Mouse (Mus musculus) CH12.LX (cell line): ENCODE data around the gene Phf1. TPM values are rescaled to one million over a fixed set of nuclear protein-coding genes. Genes with fewer than 3 reads are reported as not detected.
A peak's percentile ranks its signal among the peaks of the same experiment; 100 is the strongest.

ENCODE experiments used
- DNase-seq: peaks from one replicate; pipeline ENCODE4 v3.0.0-alpha.2; 2013; ENCODE audit errors: extremely low read depth
- H3K27ac ChIP-seq: 2 replicates; pipeline ENCODE4 v1.5.1; 2012; ENCODE audit warnings: low read depth, mild to moderate bottlenecking, control low read depth, moderate library complexity; ENCODE audit not compliant: insufficient read depth
- H3K27me3 ChIP-seq: replicated peaks from 2 replicates; pipeline ENCODE3; 2012; ENCODE audit warnings: inconsistent platforms
- H3K36me3 ChIP-seq, 2 experiments: replicated peaks in 1 of 2; 2 replicates each; pipeline versions ENCODE3 to v1.6.1; 2012; ENCODE audit warnings: inconsistent platforms in 1 of 2, low read length in 1 of 2, mild to moderate bottlenecking in 1 of 2, mixed read lengths in 1 of 2, moderate library complexity in 1 of 2; ENCODE audit not compliant: control insufficient read depth in 1 of 2, insufficient read depth in 1 of 2
- H3K4me1 ChIP-seq, 2 experiments: 2 replicates each; pipeline ENCODE4 v1.6.1; 2012; ENCODE audit warnings: inconsistent platforms in 1 of 2, moderate library complexity in 1 of 2; ENCODE audit not compliant: insufficient read depth in 2 of 2, control insufficient read depth in 1 of 2
- H3K4me2 ChIP-seq: 2 replicates; pipeline ENCODE4 v1.6.1; 2012; ENCODE audit warnings: low read depth, mild to moderate bottlenecking, control low read depth; ENCODE audit not compliant: poor library complexity, insufficient read depth, severe bottlenecking
- H3K4me3 ChIP-seq, 3 experiments: fragments of 150-350 bp in 1 of 3; sonication (generic) in 1 of 3; replicated peaks in 1 of 3; 2 replicates each; pipeline versions ENCODE3 to v1.5.1; 2011 to 2012; ENCODE audit warnings: low read depth in 2 of 3, low read length in 2 of 3, mild to moderate bottlenecking in 2 of 3, moderate library complexity in 2 of 3, control low read depth in 1 of 3, improper control_type of control experiment in 1 of 3, inconsistent platforms in 1 of 3, mixed read lengths in 1 of 3; ENCODE audit not compliant: poor library complexity in 1 of 3
- H3K79me2 ChIP-seq: replicated peaks from 2 replicates; pipeline ENCODE4 v1.6.1; 2012; ENCODE audit warnings: mild to moderate bottlenecking, moderate library complexity; ENCODE audit not compliant: control insufficient read depth, poor library complexity, insufficient read depth, severe bottlenecking; ENCODE audit errors: extremely low read depth
- H3K9ac ChIP-seq: 2 replicates; pipeline ENCODE4 v1.6.1; 2012; ENCODE audit warnings: low read depth, mild to moderate bottlenecking, control low read depth, moderate library complexity; ENCODE audit not compliant: insufficient read depth
- H3K9me3 ChIP-seq: replicated peaks from 2 replicates; pipeline ENCODE3; 2012; ENCODE audit warnings: low read length, inconsistent platforms, mixed read lengths
- BHLHE40 ChIP-seq: IDR thresholded peaks from 2 replicates; pipeline ENCODE4 v1.6.1; 2011; ENCODE audit warnings: mild to moderate bottlenecking, low read depth, low read length, improper control_type of control experiment
- CHD1 ChIP-seq: IDR thresholded peaks from 2 replicates; pipeline ENCODE4 v1.6.1; 2012; ENCODE audit warnings: low read depth, low read length, improper control_type of control experiment, inconsistent platforms
- CHD2 ChIP-seq: IDR thresholded peaks from 2 replicates; pipeline ENCODE4 v1.6.1; 2011; ENCODE audit warnings: low read length, improper control_type of control experiment
- CTCF ChIP-seq, 2 experiments: IDR thresholded peaks in 1 of 2; conservative IDR thresholded peaks in 1 of 2; 2 replicates each; pipeline ENCODE4 v1.5.1; 2011 to 2012; ENCODE audit warnings: low read depth in 2 of 2, low read length in 2 of 2, improper control_type of control experiment in 1 of 2, inconsistent platforms in 1 of 2, mild to moderate bottlenecking in 1 of 2, moderate library complexity in 1 of 2
- E2F4 ChIP-seq: IDR thresholded peaks from 2 replicates; pipeline ENCODE4 v1.6.1; 2011; ENCODE audit warnings: low read depth, low read length, improper control_type of control experiment; ENCODE audit not compliant: insufficient replicate concordance
- ELF1 ChIP-seq: IDR thresholded peaks from 2 replicates; pipeline ENCODE4 v1.6.1; 2014; ENCODE audit warnings: low read depth, mild to moderate bottlenecking, inconsistent platforms, low read length, improper control_type of control experiment
- EP300 ChIP-seq: IDR thresholded peaks from 2 replicates; pipeline ENCODE4 v1.6.1; 2011; ENCODE audit warnings: low read length, improper control_type of control experiment
- ETS1 ChIP-seq: conservative IDR thresholded peaks from 2 replicates; pipeline ENCODE4 v1.6.1; 2012; ENCODE audit warnings: low read depth, mild to moderate bottlenecking, inconsistent platforms, low read length, improper control_type of control experiment, moderate library complexity
- GABPA ChIP-seq: IDR thresholded peaks from 2 replicates; pipeline ENCODE4 v1.6.1; 2012; ENCODE audit warnings: low read depth, low read length, improper control_type of control experiment, inconsistent platforms; ENCODE audit not compliant: insufficient replicate concordance
- HCFC1 ChIP-seq: IDR thresholded peaks from 2 replicates; pipeline ENCODE4 v1.6.1; 2012; ENCODE audit warnings: low read depth, mild to moderate bottlenecking, inconsistent platforms, low read length, improper control_type of control experiment
- IRF4 ChIP-seq: IDR thresholded peaks from 2 replicates; pipeline ENCODE4 v1.6.1; 2014; ENCODE audit warnings: low read depth, mild to moderate bottlenecking, inconsistent platforms, low read length, improper control_type of control experiment
- JUN ChIP-seq: IDR thresholded peaks from 2 replicates; pipeline ENCODE4 v1.6.1; 2011; ENCODE audit warnings: low read depth, mild to moderate bottlenecking, low read length, improper control_type of control experiment, moderate library complexity; ENCODE audit not compliant: insufficient read depth
- JUND ChIP-seq: conservative IDR thresholded peaks from 2 replicates; pipeline ENCODE4 v1.6.1; 2011; ENCODE audit warnings: low read depth, low read length, improper control_type of control experiment
- KAT2A ChIP-seq: IDR thresholded peaks from 2 replicates; pipeline ENCODE4 v1.6.1; 2012; ENCODE audit warnings: low read length, improper control_type of control experiment, inconsistent platforms; ENCODE audit not compliant: insufficient replicate concordance
- MAFK ChIP-seq: IDR thresholded peaks from 2 replicates; pipeline ENCODE4 v1.6.1; 2011; ENCODE audit warnings: low read length, improper control_type of control experiment; ENCODE audit not compliant: insufficient replicate concordance
- MAX ChIP-seq: IDR thresholded peaks from 2 replicates; pipeline ENCODE4 v1.6.1; 2011; ENCODE audit warnings: low read length, improper control_type of control experiment
- MAZ ChIP-seq: IDR thresholded peaks from 2 replicates; pipeline ENCODE4 v1.6.1; 2012; ENCODE audit warnings: low read depth, mild to moderate bottlenecking, inconsistent platforms, low read length, improper control_type of control experiment, moderate library complexity
- MEF2A ChIP-seq: IDR thresholded peaks from 2 replicates; pipeline ENCODE4 v1.6.1; 2014; ENCODE audit warnings: low read depth, mild to moderate bottlenecking, inconsistent platforms, low read length, improper control_type of control experiment, borderline replicate concordance
- MXI1 ChIP-seq: IDR thresholded peaks from 2 replicates; pipeline ENCODE4 v1.6.1; 2011; ENCODE audit warnings: mild to moderate bottlenecking, low read depth, low read length, improper control_type of control experiment
- MYC ChIP-seq: IDR thresholded peaks from 2 replicates; pipeline ENCODE4 v1.6.1; 2011; ENCODE audit warnings: low read depth, mild to moderate bottlenecking, improper control_type of control experiment, low read length
- NELFE ChIP-seq: IDR thresholded peaks from 2 replicates; pipeline ENCODE4 v1.6.1; 2011; ENCODE audit warnings: low read depth, low read length, improper control_type of control experiment
- NRF1 ChIP-seq: IDR thresholded peaks from 2 replicates; pipeline ENCODE4 v1.6.1; 2014; ENCODE audit warnings: low read depth, mild to moderate bottlenecking, inconsistent platforms, low read length, improper control_type of control experiment, moderate library complexity
- PAX5 ChIP-seq: IDR thresholded peaks from 2 replicates; pipeline ENCODE4 v1.6.1; 2012; ENCODE audit warnings: low read length, inconsistent platforms, mixed read lengths
- POLR2A ChIP-seq: IDR thresholded peaks from 2 replicates; pipeline ENCODE4 v1.6.1; 2011; ENCODE audit warnings: low read depth, mild to moderate bottlenecking, improper control_type of control experiment, low read length
- POLR2AphosphoS2 ChIP-seq: IDR thresholded peaks from 2 replicates; pipeline ENCODE4 v1.6.1; 2011; ENCODE audit warnings: low read depth, low read length, improper control_type of control experiment
- RAD21 ChIP-seq: IDR thresholded peaks from 2 replicates; pipeline ENCODE4 v1.6.1; 2011; ENCODE audit warnings: low read depth, mild to moderate bottlenecking, low read length, improper control_type of control experiment, moderate library complexity
- RCOR1 ChIP-seq: conservative IDR thresholded peaks from 2 replicates; pipeline ENCODE4 v1.6.1; 2012; ENCODE audit warnings: low read depth, mild to moderate bottlenecking, inconsistent platforms, low read length, improper control_type of control experiment
- SIN3A ChIP-seq: IDR thresholded peaks from 2 replicates; pipeline ENCODE4 v1.6.1; 2012; ENCODE audit warnings: low read length, improper control_type of control experiment, inconsistent platforms
- SMC3 ChIP-seq: IDR thresholded peaks from 2 replicates; pipeline ENCODE4 v1.6.1; 2011; ENCODE audit warnings: low read depth, low read length, improper control_type of control experiment
- TBP ChIP-seq: conservative IDR thresholded peaks from 2 replicates; pipeline ENCODE4 v1.6.1; 2011; ENCODE audit warnings: low read depth, low read length, improper control_type of control experiment
- TCF12 ChIP-seq: IDR thresholded peaks from 2 replicates; pipeline ENCODE4 v1.6.1; 2014; ENCODE audit warnings: low read depth, mild to moderate bottlenecking, inconsistent platforms, low read length, improper control_type of control experiment
- UBTF ChIP-seq: IDR thresholded peaks from 2 replicates; pipeline ENCODE4 v1.6.1; 2012; ENCODE audit warnings: low read depth, mild to moderate bottlenecking, inconsistent platforms, low read length, improper control_type of control experiment, moderate library complexity
- USF1 ChIP-seq: IDR thresholded peaks from 2 replicates; pipeline ENCODE4 v1.6.1; 2014; ENCODE audit warnings: low read depth, mild to moderate bottlenecking, inconsistent platforms, low read length, improper control_type of control experiment
- USF2 ChIP-seq: conservative IDR thresholded peaks from 2 replicates; pipeline ENCODE4 v1.6.1; 2011; ENCODE audit warnings: low read depth, low read length, improper control_type of control experiment
- ZC3H11A ChIP-seq: IDR thresholded peaks from 2 replicates; pipeline ENCODE4 v1.6.1; 2012; ENCODE audit warnings: low read depth, mild to moderate bottlenecking, inconsistent platforms, low read length, improper control_type of control experiment
- ZKSCAN1 ChIP-seq: IDR thresholded peaks from 2 replicates; pipeline ENCODE4 v1.6.1; 2012; ENCODE audit warnings: low read depth, inconsistent platforms, low read length, improper control_type of control experiment, borderline replicate concordance
- ZMIZ1 ChIP-seq: IDR thresholded peaks from 2 replicates; pipeline ENCODE4 v1.6.1; 2012; ENCODE audit warnings: low read depth, mild to moderate bottlenecking, inconsistent platforms, low read length, improper control_type of control experiment
- ZNF384 ChIP-seq: IDR thresholded peaks from 2 replicates; pipeline ENCODE4 v1.6.1; 2012; ENCODE audit warnings: low read depth, low read length, improper control_type of control experiment, inconsistent platforms
- dilution Hi-C: fragments of 300-500 bp; cut with MboI; formaldehyde crosslinking; loops from 2 replicates; pipeline ENCODE4 v1.14.3; 2020; ENCODE audit warnings: low sequenced_read_pairs; ENCODE audit not compliant: extremely low pct_unique_long_range_greater_than_20kb, extremely low pct_ligation_motif_present
- in situ Hi-C: fragments of 300-500 bp; cut with MboI; formaldehyde crosslinking; loops from 3 replicates; pipeline ENCODE4 v1.14.3; 2019; ENCODE audit warnings: low sequenced_read_pairs, low pct_ligation_motif_present, low pct_unique_long_range_greater_than_20kb, mixed read lengths
- polyA plus RNA-seq: library from polyadenylated mRNA; unstranded; fragments of >175 nt; gene quantifications from 2 replicates; pipeline ENCODE4 v1.2.1, GENCODE M21; 2012; ENCODE audit warnings: low read depth; ENCODE audit not compliant: insufficient read length
- total RNA-seq, 2 experiments: library from RNA; depleted of rRNA; stranded (reverse); fragments of 300-350 nt in 1 of 2; fragments of >200 nt in 1 of 2; gene quantifications; 2 replicates each; pipeline ENCODE4 v1.2.3; 2012 to 2014

Phf1 gene
- total and polyA plus RNA-seq, 3 experiments: 1.7 to 4.1 (median 3.5) TPM

GRCm38 (mm10) chr17:26937883-26938695 is 5.2 kb downstream of the Phf1 start:
- H3K4me1 ChIP-seq: peaks cover 2 to 41% of the 10 kb centered on the region in 2 experiments; a peak in 3 of 4 replicates
- dilution Hi-C loops: no loop called here
- peak; percentile 40 for DNase-seq

GRCm38 (mm10) chr17:26938731-26939130 is 5.9 kb downstream of the Phf1 start:
- TF ChIP-seq SIN3A (no peak; the same call in 1 of the 2 replicates), JUND (no peak), POLR2A (no peak), CTCF (conservative IDR thresholded peaks at IDR 0.05 in 1 of 2, IDR thresholded peaks at IDR 0.05 in 1 of 2; ENCODE audit: low read depth in 2 of 2, low read length in 2 of 2) (no peak), PAX5 (no peak), ZNF384 (no peak), NRF1 (no peak), CHD2 (no peak), EP300 (no peak), MXI1 (no peak), JUN (no peak), KAT2A (no peak), HCFC1 (no peak), POLR2AphosphoS2 (no peak)
- TF ChIP-seq, all 38 proteins: peak for 0
- peaks cover 14% of the 10 kb centered on the region for H3K27me3 ChIP-seq
- peaks cover 6% of the 10 kb centered on the region for H3K79me2 ChIP-seq
- peaks cover 2 to 35% of the 10 kb centered on the region in 2 experiments; a peak in 3 of 4 replicates for H3K4me1 ChIP-seq
- dilution Hi-C loops (no loop called here), in situ Hi-C loops (no loop called here)
- H3K9ac ChIP-seq: peak overlapping the region; percentile 76
- H3K4me2 ChIP-seq: peak overlapping the region; percentile 91
- peak overlapping the region; percentile 29; the same call in 1 of the 2 replicates for H3K27ac ChIP-seq
- DNase-seq: no peak
- peaks cover 30 to 38% of the 10 kb centered on the region in 2 experiments for H3K36me3 ChIP-seq
- no peaks in the 10 kb centered on the region for H3K9me3 ChIP-seq
- peak overlapping the region; percentile 78 to 79 (median 78) for H3K4me3 ChIP-seq

More at GRCm38 (mm10) chr17:26937883-26938695, 5.2 kb downstream of the Phf1 start:
- in situ Hi-C loops: no loop called here
- peaks cover 30 to 39% of the 10 kb centered on the region in 2 experiments for H3K36me3 ChIP-seq
- no peaks in the 10 kb centered on the region for H3K9me3 ChIP-seq
- peaks cover 6% of the 10 kb centered on the region for H3K79me2 ChIP-seq
- H3K27me3 ChIP-seq: peaks cover 8% of the 10 kb centered on the region
- peak overlapping the region; percentile 91 for H3K4me2 ChIP-seq
- H3K4me3 ChIP-seq: peak overlapping the region; percentile 78 to 79 (median 78)
- peak overlapping the region; percentile 76 for H3K9ac ChIP-seq
- 0 out of 2 replicates have a peak overlapping the region, but pooled peaks have one; percentile 29 for H3K27ac ChIP-seq
- TF ChIP-seq ZMIZ1 (no peak), ELF1 (0 out of 2 replicates have a peak, but pooled peaks have one; percentile 25), KAT2A (no peak), MEF2A (no peak), NELFE (no peak), ZNF384 (no peak), CHD2 (0 out of 2 replicates have a peak, but pooled peaks have one; percentile 9), UBTF (no peak), USF2 (no peak), GABPA (no peak), ZC3H11A (no peak), USF1 (no peak), HCFC1 (no peak; the same call in 1 of the 2 replicates), CTCF (conservative IDR thresholded peaks at IDR 0.05 in 1 of 2, IDR thresholded peaks at IDR 0.05 in 1 of 2; ENCODE audit: low read depth in 2 of 2, low read length in 2 of 2) (no peak), POLR2AphosphoS2 (peak; percentile 32; the same call in 1 of the 2 replicates), IRF4 (peak; percentile 58), RCOR1 (no peak), TBP (no peak), ETS1 (no peak), JUND (peak; percentile 63), NRF1 (no peak), SMC3 (no peak), MYC (peak; percentile 74; the same call in 1 of the 2 replicates), EP300 (peak; percentile 50; the same call in 1 of the 2 replicates), MAZ (no peak), E2F4 (no peak), JUN (no peak), SIN3A (peak; percentile 29; the same call in 1 of the 2 replicates), MAFK (no peak), POLR2A (no peak), RAD21 (no peak), TCF12 (no peak), CHD1 (no peak), ZKSCAN1 (no peak), BHLHE40 (no peak), MAX (peak; percentile 57; the same call in 1 of the 2 replicates), PAX5 (no peak), MXI1 (peak; percentile 53; the same call in 1 of the 2 replicates)
